Mouse (Mus musculus) spleen, adult 12 weeks (tissue): ENCODE data around the gene Srgn.
A peak's percentile ranks its signal among the peaks of the same experiment; 100 is the strongest.
"Not testable (repeated sequence)": the region's sequence is repeated elsewhere in the genome, so short reads cannot be mapped to it uniquely, and the experiment has no call there.

Experiments
- DNase-seq: peaks from one replicate; pipeline ENCODE4 v3.0.0; 2022; ENCODE audit warnings: low spot score

Gene Srgn

DNA sequence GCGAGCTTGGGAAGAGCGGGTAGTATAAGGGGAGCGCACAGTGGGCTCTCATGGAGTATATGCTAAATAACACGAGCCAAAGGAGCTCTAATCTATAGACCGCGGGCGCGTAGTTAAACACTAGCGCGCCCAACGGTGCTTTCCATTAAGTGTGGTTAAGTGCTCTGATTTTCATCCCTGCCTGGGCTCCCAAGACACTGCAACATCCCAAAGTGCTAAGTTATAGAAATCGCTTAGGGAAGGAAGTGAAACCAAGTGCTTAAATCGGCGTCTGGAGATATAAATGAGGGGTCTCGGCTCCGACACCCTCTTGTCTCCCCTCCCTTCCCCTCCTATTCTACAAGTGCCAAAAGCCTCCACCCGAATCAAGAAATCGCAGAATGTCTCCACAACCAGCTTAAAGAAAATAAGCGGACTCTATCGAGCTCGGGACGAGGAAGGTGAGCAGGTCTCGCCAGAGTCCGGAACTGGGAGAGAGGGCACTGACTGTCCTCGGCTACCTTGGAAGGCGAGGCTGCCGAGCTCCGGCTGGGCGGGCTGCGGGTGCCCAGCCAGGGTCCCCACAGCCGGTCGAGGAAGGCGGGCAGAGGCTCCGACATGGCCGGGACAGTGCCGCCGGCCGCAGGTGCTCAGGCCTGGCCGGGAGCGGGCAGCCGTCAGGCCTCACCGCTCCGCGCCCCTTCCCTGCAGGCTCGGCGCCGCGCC lies 41.2 kb downstream of the Srgn start:
- DNase-seq = peak; percentile 34

DNA sequence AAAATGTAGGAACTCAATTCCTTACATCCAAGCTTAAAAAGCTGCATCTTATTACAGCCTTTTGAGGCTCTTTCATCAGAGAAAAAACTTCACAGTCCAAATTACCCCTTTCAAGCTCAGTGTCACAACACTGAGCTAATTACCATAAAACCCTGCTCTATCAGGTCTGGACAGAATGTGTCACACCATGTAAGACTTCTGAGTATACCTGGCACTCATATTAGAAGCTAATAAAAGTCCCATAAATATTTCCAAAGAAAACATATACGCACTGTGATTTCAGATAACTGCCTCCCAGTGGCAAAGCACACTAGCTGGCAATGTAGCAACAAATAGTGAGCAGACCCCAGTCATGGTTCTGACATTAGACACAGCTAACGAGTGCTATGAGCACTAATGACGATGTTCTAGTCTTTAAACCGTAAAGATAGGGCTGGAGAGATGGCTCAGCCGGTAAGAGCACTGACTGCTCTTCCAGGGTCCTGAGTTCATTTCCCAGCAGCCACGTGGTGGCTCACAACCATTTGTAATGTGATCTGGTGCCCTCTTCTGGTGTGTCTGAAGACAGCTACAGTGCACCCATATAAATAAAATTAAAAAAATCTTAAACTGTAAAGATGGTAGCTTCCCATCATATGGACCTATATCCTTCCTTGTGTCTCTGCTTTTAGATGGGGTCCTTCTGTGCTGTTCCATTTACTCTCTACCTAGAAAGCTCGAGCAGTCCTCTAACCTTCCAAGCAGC lies 46.0 kb downstream of the Srgn start:
- no peak for DNase-seq

DNA sequence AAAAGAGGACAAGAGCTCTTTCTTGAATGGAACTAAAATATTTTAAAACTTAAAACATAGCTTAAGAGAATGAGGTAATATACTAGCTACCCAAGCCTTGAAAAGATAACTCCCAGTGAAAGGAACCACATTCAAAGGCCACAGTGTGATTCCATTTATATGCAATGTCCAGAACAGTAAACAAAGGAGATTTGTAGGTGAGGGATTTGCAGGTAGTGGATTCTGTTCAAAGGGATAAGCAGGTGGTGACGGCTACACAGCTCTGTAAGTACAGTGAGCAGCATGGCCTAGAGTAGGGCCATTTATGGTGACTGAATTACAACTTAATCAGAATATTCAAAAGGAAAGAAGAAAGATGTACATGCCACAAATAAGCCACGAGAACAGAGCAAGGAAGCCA lies 50.3 kb downstream of the Srgn start:
- no peak for DNase-seq

DNA sequence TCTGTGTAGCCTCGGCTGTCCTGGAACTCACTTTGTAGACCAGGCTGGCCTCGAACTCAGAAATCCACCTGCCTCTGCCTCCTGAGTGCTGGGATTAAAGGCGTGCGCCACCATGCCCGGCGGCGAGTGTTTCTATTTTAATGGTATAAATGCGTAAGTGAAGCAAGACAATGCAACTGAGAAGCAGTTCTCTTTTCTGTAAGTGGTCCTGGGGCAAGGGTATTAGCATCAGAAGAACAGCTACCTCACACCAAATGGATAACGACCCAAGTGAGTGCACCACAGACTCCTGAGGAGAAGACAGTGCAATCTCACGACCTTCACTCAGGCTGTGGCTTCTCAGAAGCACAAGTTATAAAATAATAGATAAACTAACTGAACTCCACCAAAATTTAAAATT lies 52.3 kb downstream of the Srgn start:
- no peak for DNase-seq

DNA sequence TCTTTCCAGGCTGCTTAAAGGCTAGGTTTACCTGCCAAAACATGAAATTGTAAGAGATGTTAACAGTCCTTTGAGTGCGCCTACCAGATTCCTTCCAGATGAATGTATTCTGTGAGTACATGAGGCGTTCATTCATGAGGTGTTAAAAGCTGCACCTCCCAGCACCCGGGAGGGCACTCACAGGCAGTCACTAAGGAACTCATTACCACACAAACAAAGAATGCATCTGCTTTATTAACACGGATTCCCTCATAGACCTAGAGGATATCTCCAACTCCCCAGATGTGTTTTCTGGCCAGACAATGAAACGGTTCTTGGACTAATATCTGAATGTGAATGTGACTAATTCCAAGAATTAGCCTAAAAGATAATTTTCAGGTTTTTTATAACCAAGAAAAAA lies 56.1 kb downstream of the Srgn start:
- no peak for DNase-seq

DNA sequence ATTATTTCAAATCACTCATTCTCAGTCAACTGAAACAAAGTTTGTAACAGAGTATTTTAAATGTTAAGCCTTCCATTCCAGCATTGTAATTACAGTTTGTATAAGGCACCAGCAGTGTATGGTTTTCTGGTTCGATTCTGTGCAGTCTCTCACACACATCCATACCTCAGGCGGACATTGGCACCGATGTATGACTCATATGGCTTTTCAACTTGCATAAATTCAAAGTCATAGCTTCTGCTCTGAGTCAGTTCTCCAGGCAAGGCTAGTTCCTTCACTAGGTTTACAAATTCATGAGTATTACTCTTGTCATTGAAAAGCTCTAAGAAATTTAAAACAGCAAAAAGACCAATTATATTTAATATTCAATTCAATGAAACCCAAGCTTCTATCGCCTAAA lies 57.5 kb downstream of the Srgn start:
- no peak for DNase-seq

DNA sequence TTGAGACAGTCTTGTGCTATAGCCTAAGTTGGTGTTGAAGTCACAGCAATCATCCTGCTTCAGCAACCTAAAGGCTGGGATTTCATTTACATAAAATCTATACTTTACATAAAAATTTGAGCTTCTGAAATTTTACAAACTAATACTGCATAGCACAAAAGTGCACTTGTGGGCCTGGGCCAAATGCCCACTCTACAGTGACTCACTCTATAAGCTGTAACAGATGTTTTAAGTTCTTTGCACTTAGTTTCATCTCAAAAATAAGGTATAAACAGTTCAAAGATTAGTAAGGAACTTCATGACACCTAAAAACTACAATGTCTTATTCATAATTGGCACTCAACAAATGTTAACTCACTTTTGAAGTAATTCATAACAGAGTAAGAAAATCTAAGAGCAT lies 65.9 kb downstream of the Srgn start:
- no peak for DNase-seq

DNA sequence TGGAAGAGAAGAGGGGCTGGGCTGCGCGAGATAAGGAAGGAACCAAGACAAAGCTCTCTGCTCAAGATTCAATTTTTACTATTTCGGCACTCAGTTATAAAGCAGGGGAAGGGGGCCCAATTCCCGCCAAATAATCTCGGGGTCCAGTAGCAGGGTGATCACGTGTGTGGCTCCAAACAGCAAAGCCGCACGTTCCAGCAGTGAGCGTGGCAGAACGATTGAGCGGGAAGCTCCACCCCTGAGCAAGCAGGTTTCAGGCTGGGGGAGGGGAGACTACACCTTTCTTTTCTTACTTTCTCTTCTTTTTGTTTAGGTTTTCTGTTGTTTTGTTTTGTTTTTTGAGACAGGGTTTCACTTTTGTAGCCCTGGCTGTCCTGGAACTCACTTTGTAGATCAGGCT lies 75.2 kb downstream of the Srgn start:
- DNase-seq = not testable (repeated sequence)

DNA sequence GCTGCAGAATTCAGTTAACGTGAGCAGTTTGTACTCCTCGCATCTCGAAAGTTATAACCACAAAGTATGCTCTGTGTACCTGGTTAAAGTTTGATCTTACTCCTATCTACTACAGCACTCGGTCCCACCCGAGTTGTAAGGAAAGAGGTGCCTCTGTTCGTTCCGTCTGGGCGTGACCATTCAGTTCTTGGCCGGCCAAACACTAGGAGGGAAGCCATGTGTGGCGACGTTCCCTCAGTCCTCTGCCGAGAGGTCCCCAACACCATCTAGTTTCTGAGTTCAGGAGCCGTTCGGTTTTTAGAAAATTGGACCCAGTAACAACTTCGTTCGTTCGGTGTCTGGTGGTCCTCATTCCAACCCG lies 77.0 kb downstream of the Srgn start:
- peak; percentile 3 for DNase-seq

DNA sequence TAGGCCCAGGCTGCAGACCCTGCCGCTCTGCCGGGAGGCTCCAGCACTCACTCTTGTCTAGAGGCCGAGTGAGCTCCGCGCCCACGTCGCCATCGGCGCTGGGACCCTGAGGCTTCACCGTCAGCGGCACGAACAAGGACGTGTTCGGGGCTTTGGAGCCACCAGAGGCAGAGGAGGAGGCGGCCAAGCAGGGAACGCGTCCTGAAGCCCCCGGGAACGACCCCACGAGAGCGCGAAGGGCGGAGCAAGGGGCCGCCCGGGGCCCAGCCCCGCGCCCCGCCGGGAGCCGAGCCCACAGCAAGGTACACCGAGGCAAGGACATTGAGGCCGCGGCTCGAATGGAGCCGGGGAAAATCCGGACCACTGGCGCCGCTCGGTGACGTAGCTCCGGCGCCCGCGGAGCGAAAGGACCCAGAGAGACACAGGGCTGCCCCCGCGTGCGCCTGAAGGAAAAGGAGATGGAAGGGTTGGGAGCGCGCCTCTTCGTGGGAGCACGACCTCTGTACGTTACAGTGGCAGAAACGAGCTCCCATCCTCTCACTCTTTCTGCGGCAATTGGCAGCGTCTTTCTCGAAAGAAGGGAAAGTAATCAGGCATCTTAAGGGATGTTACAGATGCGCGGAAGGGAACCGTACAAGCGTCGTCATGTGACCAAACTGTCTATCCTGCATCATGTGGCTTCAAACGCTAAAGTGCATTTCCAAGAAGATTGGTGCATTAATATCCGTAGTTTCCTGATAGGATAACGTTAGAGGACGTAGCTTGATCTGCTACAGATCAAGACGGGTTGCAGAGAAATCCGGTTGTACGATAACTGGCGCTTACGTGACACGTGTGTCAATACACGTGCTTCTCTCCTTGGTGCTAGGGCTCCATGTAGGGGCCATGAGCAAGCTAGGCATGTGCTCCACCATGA lies 77.6 kb downstream of the Srgn start, which contains the start of the genes 4930507D05Rik and Supv3l1:
4930507D05Rik (plus strand) TSS at position 126 of the 916 bp plus-strand sequence.
Supv3l1 (minus strand) TSS at position 375 of the 916 bp plus-strand sequence.
- DNase-seq = peak; percentile 88
